Mouse (Mus musculus) heart, adult 2 months (tissue): ENCODE measurements around the gene Ndufa6. TPM values are rescaled to one million over a fixed set of nuclear protein-coding genes. Genes with fewer than 3 reads are reported as not detected.

Experiments
- DNase-seq, 2 experiments: peaks; one replicate each; pipeline ENCODE4 v3.0.0; 2021
- H3K27ac ChIP-seq: fragments of 200-600 bp; 2 replicates; pipeline ENCODE4 v1.8.1; 2022
- H3K27me3 ChIP-seq: fragments of 200-500 bp; 2 replicates; pipeline ENCODE4 v1.6.1; 2012; ENCODE audit warnings: mild to moderate bottlenecking, low read length, inconsistent platforms, mixed read lengths; ENCODE audit not compliant: control insufficient read depth, insufficient read depth
- H3K36me3 ChIP-seq: fragments of 200-500 bp; 2 replicates; pipeline ENCODE4 v1.6.1; 2012; ENCODE audit warnings: low read length, inconsistent platforms; ENCODE audit not compliant: control insufficient read depth, insufficient read depth
- H3K4me1 ChIP-seq: fragments of 200-500 bp; 2 replicates; pipeline ENCODE4 v1.6.1; 2011; ENCODE audit warnings: low read length; ENCODE audit not compliant: control insufficient read depth, insufficient read depth
- H3K4me3 ChIP-seq: fragments of 200-600 bp; 2 replicates; pipeline ENCODE4 v1.8.1; 2022
- H3K79me2 ChIP-seq: fragments of 200-500 bp; replicated peaks from 2 replicates; pipeline ENCODE4 v1.6.1; 2012; ENCODE audit warnings: mild to moderate bottlenecking, inconsistent platforms, low read length, moderate library complexity, mixed read lengths; ENCODE audit not compliant: control insufficient read depth, insufficient read depth
- H3K9ac ChIP-seq: fragments of 200-500 bp; 2 replicates; pipeline ENCODE4 v1.6.1; 2012; ENCODE audit warnings: low read depth, mild to moderate bottlenecking, control low read depth, inconsistent platforms, low read length, mixed read lengths
- CTCF ChIP-seq: fragments of 200-600 bp; IDR thresholded peaks from 2 replicates; pipeline ENCODE4 v1.8.1; 2022; ENCODE audit warnings: antibody characterized with exemption, mild to moderate bottlenecking, moderate library complexity
- EP300 ChIP-seq: fragments of 200-500 bp; IDR thresholded peaks from 2 replicates; pipeline ENCODE4 v1.6.1; 2011; ENCODE audit warnings: low read depth, low read length, control low read depth; ENCODE audit not compliant: insufficient read depth
- POLR2A ChIP-seq: fragments of 200-500 bp; IDR thresholded peaks from 2 replicates; pipeline ENCODE4 v1.6.1; 2011; ENCODE audit warnings: mild to moderate bottlenecking, low read depth, low read length, control low read depth; ENCODE audit not compliant: insufficient read depth
- WGBS: fragments of 180-500 bp; shearing (Covaris S2); methylation state at CpG from one replicate; pipeline ENCODE4 v1.1.7; 2018; 5-methylcytosine and 5-hydroxymethylcytosine counted together
- intact Hi-C: fragments of 180-260 bp; cut with DNase I; formaldehyde crosslinking; loops from one replicate; pipeline ENCODE4 v1.15.1; 2025
- polyA plus RNA-seq: library from polyadenylated mRNA; depleted of rRNA; stranded (reverse); fragments of >200 nt; gene quantifications from 2 replicates; pipeline ENCODE4 v1.2.3, GENCODE M21; 2012
- total RNA-seq, 2 experiments: library from RNA; stranded (reverse); gene quantifications; 2 replicates each; pipeline ENCODE4 v1.2.3; 2021

Gene Ndufa6
- total and polyA plus RNA-seq, 3 experiments, result 609 to 775 (median 659) TPM

GRCm38 (mm10) chr15:82346580-82347302, 7.4 kb downstream of the Ndufa6 start:
- WGBS, result 17% methylated on average over 14 of the region's 14 CpGs
- no peaks in the 10 kb centered on the region for H3K27me3 ChIP-seq
- TF ChIP-seq POLR2A (no peak), EP300 (no peak), CTCF (peak; percentile 23; the same call in 1 of the 2 replicates)
- peak overlapping the region; percentile 65 for H3K4me3 ChIP-seq
- H3K36me3 ChIP-seq, result peaks cover 7% of the 10 kb centered on the region; the same call in 1 of the 2 replicates
- peak overlapping the region; percentile 100 for H3K27ac ChIP-seq
- H3K4me1 ChIP-seq, result peaks cover 15% of the 10 kb centered on the region
- H3K9ac ChIP-seq, result peak overlapping the region; percentile 69
- intact Hi-C loops, result loop anchor here (5.0 kb wide), 1 partner anchor 199 kb away; the partner anchor contains the start of gene Srebf2
- no peak for DNase-seq
- H3K79me2 ChIP-seq, result peaks cover 7% of the 10 kb centered on the region; the same call in 1 of the 2 replicates

GRCm38 (mm10) chr15:82345820-82346470, 8.2 kb downstream of the Ndufa6 start:
- Histone ChIP-seq H3K27me3 (no peaks in the 10 kb centered on the region), H3K4me3 (peak overlapping the region; percentile 65), H3K79me2 (peaks cover 7% of the 10 kb centered on the region; the same call in 1 of the 2 replicates), H3K27ac (peak overlapping the region; percentile 100), H3K36me3 (peaks cover 7% of the 10 kb centered on the region; the same call in 1 of the 2 replicates), H3K4me1 (peaks cover 15% of the 10 kb centered on the region), H3K9ac (peak overlapping the region; percentile 81)
- under 1% methylated on average over 51 of the region's 51 CpGs for WGBS
- intact Hi-C loops, result loop anchor here (5.0 kb wide), 1 partner anchor 199 kb away; the partner anchor contains the start of gene Srebf2
- TF ChIP-seq POLR2A (peak; percentile 69), CTCF (no peak), EP300 (0 out of 2 replicates have a peak, but pooled peaks have one; percentile 51)
- peak; percentile 97 to 98 for DNase-seq

- TF ChIP-seq POLR2A (no peak), EP300 (no peak), CTCF (no peak)
- H3K9ac ChIP-seq, result no peak overlapping the region
- H3K79me2 ChIP-seq, result peaks cover 6% of the 10 kb centered on the region; the same call in 1 of the 2 replicates
- no peak for DNase-seq
- peaks cover 15% of the 10 kb centered on the region for H3K4me1 ChIP-seq
- WGBS, result 91% methylated on average over 6 of the region's 6 CpGs
- peaks cover 7% of the 10 kb centered on the region; the same call in 1 of the 2 replicates for H3K36me3 ChIP-seq
- intact Hi-C loops, result loop anchor here (5.0 kb wide), 1 partner anchor 198 kb away; the partner anchor contains the start of gene Srebf2
- no peak overlapping the region for H3K4me3 ChIP-seq
- H3K27me3 ChIP-seq, result no peaks in the 10 kb centered on the region
- H3K27ac ChIP-seq, result no peak overlapping the region
Observed at GRCm38 (mm10) chr15:82344971-82345370, 9.2 kb downstream of the Ndufa6 start.

GRCm38 (mm10) chr15:82343368-82344287, 10.5 kb downstream of the Ndufa6 start:
- H3K9ac ChIP-seq, result no peak overlapping the region
- H3K27me3 ChIP-seq, result no peaks in the 10 kb centered on the region
- no peak for TF ChIP-seq POLR2A
- no peak for TF ChIP-seq EP300
- TF ChIP-seq CTCF, result no peak
- WGBS, result 88% methylated on average over 27 of the region's 27 CpGs
- peaks cover 7% of the 10 kb centered on the region; the same call in 1 of the 2 replicates for H3K36me3 ChIP-seq
- H3K27ac ChIP-seq, result no peak overlapping the region
- peaks cover 6% of the 10 kb centered on the region; the same call in 1 of the 2 replicates for H3K79me2 ChIP-seq
- H3K4me3 ChIP-seq, result no peak overlapping the region
- no peak for DNase-seq
- H3K4me1 ChIP-seq, result peaks cover 15% of the 10 kb centered on the region
- intact Hi-C loops, result no loop called here

GRCm38 (mm10) chr15:82342543-82342935, 11.6 kb downstream of the Ndufa6 start:
- peaks cover 15% of the 10 kb centered on the region for H3K4me1 ChIP-seq
- H3K27me3 ChIP-seq, result no peaks in the 10 kb centered on the region
- no peak overlapping the region for H3K27ac ChIP-seq
- H3K36me3 ChIP-seq, result peaks cover 7% of the 10 kb centered on the region; the same call in 1 of the 2 replicates
- no peak overlapping the region for H3K4me3 ChIP-seq
- H3K79me2 ChIP-seq, result peaks cover 3% of the 10 kb centered on the region; the same call in 1 of the 2 replicates
- no peak overlapping the region for H3K9ac ChIP-seq
- DNase-seq, result no peak
- WGBS, result 78% methylated on average over 5 of the region's 5 CpGs
- intact Hi-C loops, result no loop called here
- TF ChIP-seq POLR2A (no peak), EP300 (no peak), CTCF (no peak)
